ENCODE assay signal across 33 mouse cellular contexts in genomic region chr10:36773595-36773994, GRCm38 (mm10).
DNase-seq lines count a peak whose midpoint lies in the region; ATAC-seq lines count a peak whose summit lies in the region.
"Had no signal": no experiment of that assay in that cellular context is flagged by ENCODE, and none has a peak within 500 bp of the region (broad histone marks: within the 10 kb centered on the region; RNA-seq: fewer than 3 reads in every experiment).

No protein-coding gene starts in this region.

- H3K4me2 ChIP-seq in midbrain, embryonic 14.5 days (ENCODE audit: low read length): no peak overlapping the region
- H3K4me2 ChIP-seq in midbrain, embryonic 11.5 days: no peak overlapping the region
- H3K4me2 ChIP-seq: embryonic facial prominence, embryonic 15.5 days; hindbrain, embryonic 12.5 days; limb, embryonic 13.5 days; liver, embryonic 11.5 days had no signal

- H3K9ac ChIP-seq in midbrain, embryonic 14.5 days (replicated peaks; ENCODE audit: low read length): no peak overlapping the region
- H3K9ac ChIP-seq in midbrain, embryonic 11.5 days (ENCODE audit: low read length): no peak overlapping the region
- H3K9ac ChIP-seq: embryonic facial prominence, embryonic 15.5 days; hindbrain, embryonic 12.5 days; limb, embryonic 13.5 days had no signal

- H3K27me3 ChIP-seq in midbrain, embryonic 14.5 days (ENCODE audit: control insufficient read depth, insufficient read depth, low read length): no peaks in the 10 kb centered on the region
- H3K27me3 ChIP-seq in midbrain, embryonic 11.5 days (ENCODE audit: control insufficient read depth, insufficient read depth, low read length): no peaks in the 10 kb centered on the region
- H3K27me3 ChIP-seq: CH12.LX; embryonic facial prominence, embryonic 15.5 days; hindbrain, embryonic 12.5 days; limb, embryonic 13.5 days; megakaryocyte, embryonic 14.5 days had no signal

- H3K4me3 ChIP-seq in midbrain, embryonic 14.5 days (replicated peaks; ENCODE audit: low read depth, low read length): no peak overlapping the region
- H3K4me3 ChIP-seq in midbrain, embryonic 11.5 days (ENCODE audit: low read depth, low read length): no peak overlapping the region
- H3K4me3 ChIP-seq: embryonic facial prominence, embryonic 15.5 days; heart, embryonic 10.5 days; hindbrain, embryonic 12.5 days; limb, embryonic 13.5 days; megakaryocyte, embryonic 14.5 days had no signal

- no peaks in the 10 kb centered on the region for H3K4me1 ChIP-seq in midbrain, embryonic 14.5 days (ENCODE audit: control insufficient read depth, insufficient read depth, low read length)
- no peaks in the 10 kb centered on the region for H3K4me1 ChIP-seq in midbrain, embryonic 11.5 days (ENCODE audit: control insufficient read depth, insufficient read depth, low read length)
- H3K4me1 ChIP-seq: embryonic facial prominence, embryonic 15.5 days; heart, embryonic 10.5 days; hindbrain, embryonic 12.5 days; limb, embryonic 13.5 days; megakaryocyte, embryonic 14.5 days had no signal

- H3K27ac ChIP-seq in midbrain, embryonic 14.5 days (replicated peaks; ENCODE audit: low read depth, low read length): no peak overlapping the region
- H3K27ac ChIP-seq in midbrain, embryonic 11.5 days (ENCODE audit: low read depth, low read length): no peak overlapping the region
- H3K27ac ChIP-seq: embryonic facial prominence, embryonic 15.5 days; heart, embryonic 10.5 days; hindbrain, embryonic 12.5 days; limb, embryonic 13.5 days; stomach, postnatal 0 days had no signal

- H3K36me3 ChIP-seq in midbrain, embryonic 14.5 days (ENCODE audit: control insufficient read depth, insufficient read depth, low read length): no peaks in the 10 kb centered on the region
- no peaks in the 10 kb centered on the region for H3K36me3 ChIP-seq in midbrain, embryonic 11.5 days (ENCODE audit: control insufficient read depth, insufficient read depth, low read length)
- H3K36me3 ChIP-seq: embryonic facial prominence, embryonic 15.5 days; heart, embryonic 10.5 days; hindbrain, embryonic 12.5 days; limb, embryonic 13.5 days had no signal

- peak; percentile 24 to 26 for DNase-seq in cerebellum, postnatal 10 days
- DNase-seq in cerebellum, adult 8-10 months: no peak
- no peak for DNase-seq in frontal cortex, postnatal 14 days (ENCODE audit: low spot score in 2 of 2)
- DNase-seq in midbrain, embryonic 14.5 days: peak; percentile 39
- DNase-seq in midbrain, embryonic 11.5 days (ENCODE audit: low spot score, missing footprints): no peak
- DNase-seq in brain, adult 2 months (ENCODE audit: low read depth, low spot score): peak; percentile 40
- DNase-seq in thymus, postnatal 4 days: no peak
- DNase-seq: adrenal gland, adult 2 months; adrenal gland, postnatal 36 days; cerebellum, adult 11 months; cerebellum, adult 9-11 months; gastrocnemius, postnatal 25 days; heart, adult 11 months; heart, postnatal 36 days; kidney, adult 9 months; kidney, postnatal 10 days; layer of hippocampus, postnatal 36 days; lung, postnatal 4 days; right cerebral cortex, postnatal 4 days; thymus, adult 18-20 months; thymus, postnatal 25 days had no signal

- ATAC-seq in frontal cortex, adult (ENCODE audit: low TSS enrichment): peak; percentile 94
- ATAC-seq in midbrain, embryonic 14.5 days (ENCODE audit: low FRiP score, low TSS enrichment): no peak
- no peak for ATAC-seq in midbrain, embryonic 11.5 days (ENCODE audit: low FRiP score)
- ATAC-seq: activated CD4-positive, CD25-positive, alpha-beta regulatory T cell, adult 4 months; intestine, postnatal 0 days; lung, postnatal 0 days had no signal

- no peaks in the 10 kb centered on the region for H3K9me3 ChIP-seq in midbrain, embryonic 14.5 days (ENCODE audit: control insufficient read depth, low read length)
- no peaks in the 10 kb centered on the region for H3K9me3 ChIP-seq in midbrain, embryonic 11.5 days (ENCODE audit: control insufficient read depth, low read length)
- H3K9me3 ChIP-seq: embryonic facial prominence, embryonic 15.5 days; heart, embryonic 10.5 days; hindbrain, embryonic 12.5 days; limb, embryonic 13.5 days had no signal

Comparison
In these comparisons a context has a peak if more than half of its experiments do, and no peak if none do; other contexts are left out.
1. DNase-seq: peak in cerebellum, postnatal 10 days (2 of 2), midbrain, embryonic 14.5 days (single experiment) and brain, adult 2 months (single experiment); none in cerebellum, adult 8-10 months (single experiment), frontal cortex, postnatal 14 days (0 of 2), midbrain, embryonic 11.5 days (single experiment) and thymus, postnatal 4 days (single experiment).